Mouse (Mus musculus): ENCODE data around the gene Map4k5.

Map4k5 gene

DNA sequence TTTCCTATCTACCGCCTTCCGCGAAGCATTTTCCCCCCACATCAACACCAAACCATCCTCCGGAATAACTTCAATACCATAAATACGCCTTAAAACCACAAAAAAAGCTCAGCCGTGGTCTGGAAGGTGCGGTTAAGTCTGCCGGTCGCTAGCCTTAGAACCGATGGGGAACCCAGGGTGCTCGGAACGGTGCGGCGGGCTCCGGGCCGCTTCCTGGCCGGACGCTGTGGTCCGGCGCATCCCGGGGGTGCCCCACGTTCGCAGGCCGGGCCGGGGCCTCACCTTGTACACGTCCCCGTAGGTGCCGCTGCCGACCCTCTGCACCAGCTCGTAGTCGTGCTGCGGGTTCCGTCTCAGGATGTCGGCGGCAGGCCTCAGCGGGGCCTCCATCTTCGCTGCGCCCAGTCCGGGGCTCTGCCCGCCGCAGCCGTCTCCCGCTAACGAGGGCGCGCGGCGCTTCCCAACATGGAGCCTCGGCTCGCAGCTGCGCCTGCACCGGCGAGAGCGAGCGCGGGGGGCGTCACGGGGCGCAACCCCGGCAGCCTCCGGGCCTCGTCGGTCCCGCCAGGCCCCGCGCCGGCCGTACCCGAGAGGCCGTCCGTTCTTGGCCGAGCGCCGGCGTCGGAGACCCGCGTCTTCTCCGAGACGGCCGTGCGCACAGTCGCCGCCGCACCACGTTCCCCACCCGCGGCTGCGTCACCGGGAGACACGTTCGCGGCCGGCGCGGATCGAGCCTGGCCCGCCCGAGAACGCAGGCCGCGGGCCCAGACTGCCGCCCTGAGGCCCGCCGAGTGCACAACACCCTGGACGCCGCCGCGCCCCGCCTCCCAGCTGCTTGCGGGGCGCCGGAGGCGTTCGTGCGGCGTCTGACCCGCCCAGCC lies at the start of gene Map4k5, which contains the start of gene Atl1:
TSS of gene Map4k5 (minus strand) at position 830 of the 881 bp plus-strand sequence.
TSS of gene Atl1 (plus strand) at position 244 of the 881 bp plus-strand sequence.
- DNase-seq, result peak; percentile 93

DNA sequence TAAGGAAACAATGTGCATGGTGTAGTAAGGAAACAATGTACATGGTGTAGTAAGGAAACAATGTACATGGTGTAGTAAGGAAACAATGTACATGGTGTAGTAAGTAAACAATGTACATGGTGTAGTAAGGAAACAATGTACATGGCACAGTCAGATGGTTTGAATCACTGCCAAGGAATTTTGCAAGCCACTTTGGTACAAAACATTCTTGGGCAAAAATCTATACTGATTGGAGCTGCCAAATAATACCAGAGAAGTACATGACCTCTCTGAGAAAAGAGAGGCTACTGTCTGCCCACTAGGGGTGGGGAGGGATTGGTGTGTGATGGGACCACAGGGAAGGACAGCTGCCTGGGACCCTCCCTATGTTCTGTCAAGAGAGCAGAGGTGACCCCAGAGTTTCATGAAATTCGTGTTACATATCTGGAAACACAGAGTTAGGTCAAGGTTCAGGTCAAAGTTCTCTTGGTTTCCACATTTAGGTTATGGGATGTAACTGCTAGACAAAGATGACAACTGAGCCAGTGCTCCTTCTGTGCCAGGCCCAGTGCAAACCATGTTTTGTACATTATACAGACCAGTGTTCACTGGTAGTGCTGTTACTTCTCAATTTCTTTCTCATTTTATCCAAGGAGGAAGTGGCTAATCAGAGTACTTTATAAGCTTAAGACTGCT lies 48.8 kb upstream of the Map4k5 start:
- no peak for DNase-seq

DNA sequence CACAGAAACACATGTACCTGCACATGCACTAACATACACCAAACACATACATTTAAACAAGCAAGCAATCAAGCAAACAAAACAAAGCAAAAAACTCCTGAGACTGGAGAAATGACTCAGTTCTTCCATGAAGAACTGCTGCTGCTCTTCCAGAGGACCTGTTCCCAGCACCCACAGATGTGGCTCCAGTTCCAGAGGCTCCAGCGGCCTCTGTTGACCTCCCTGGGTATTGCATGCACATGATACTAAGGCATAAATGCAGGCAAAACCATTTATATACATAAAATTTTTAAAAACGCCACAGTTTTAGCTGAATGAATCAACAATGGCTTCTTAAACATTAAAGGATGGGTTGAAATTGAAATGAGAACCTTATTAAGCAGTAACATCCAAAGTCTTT lies 46.3 kb upstream of the Map4k5 start:
- DNase-seq, result peak; percentile 24

- DNase-seq, result no peak
Observed at GRCm38 (mm10) chr12:69937731-69938130, 44.7 kb upstream of the Map4k5 start.

DNA sequence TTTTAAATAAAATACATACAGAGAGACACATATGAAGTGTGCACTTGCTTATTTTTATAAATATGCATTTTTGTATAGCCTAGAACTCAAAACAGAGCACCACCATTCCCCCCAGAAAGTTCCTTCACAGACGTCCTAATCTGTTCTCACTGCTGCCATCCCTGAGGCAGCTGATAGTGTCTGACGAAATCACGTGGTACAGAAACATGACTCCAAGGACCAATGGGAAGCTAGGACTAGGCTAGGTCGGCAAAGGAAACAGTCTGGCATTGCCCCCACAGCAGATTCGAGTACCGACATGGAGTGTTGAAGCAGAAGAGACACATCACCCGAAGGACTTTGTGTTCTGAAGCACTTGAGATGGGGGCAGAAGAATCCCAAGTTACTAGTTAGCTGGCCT lies 33.7 kb upstream of the Map4k5 start:
- no peak for DNase-seq

- DNase-seq, result peak; percentile 25
Observed at GRCm38 (mm10) chr12:69924012-69924411, 31.0 kb upstream of the Map4k5 start.

- DNase-seq, result no peak
Observed at GRCm38 (mm10) chr12:69923603-69924002, 30.6 kb upstream of the Map4k5 start.

DNA sequence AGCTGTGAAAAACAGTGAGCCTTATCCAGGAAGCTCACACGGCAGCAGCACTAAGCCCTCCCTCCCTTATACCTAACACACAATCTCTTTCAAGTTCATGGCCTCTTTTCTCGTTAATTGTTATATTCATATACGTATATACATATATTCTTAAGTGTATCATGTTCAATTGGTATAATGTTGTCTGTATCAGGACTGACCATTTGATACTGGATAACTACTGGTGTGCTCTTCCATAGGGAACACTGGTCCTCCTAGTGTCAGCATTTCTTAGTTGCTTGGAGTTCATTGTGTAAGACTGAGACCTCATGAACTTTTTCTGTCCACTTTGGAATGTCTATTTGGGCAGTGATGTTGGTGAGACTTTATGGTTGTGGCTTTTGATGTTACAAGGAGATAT lies 30.1 kb upstream of the Map4k5 start:
- no peak for DNase-seq

DNA sequence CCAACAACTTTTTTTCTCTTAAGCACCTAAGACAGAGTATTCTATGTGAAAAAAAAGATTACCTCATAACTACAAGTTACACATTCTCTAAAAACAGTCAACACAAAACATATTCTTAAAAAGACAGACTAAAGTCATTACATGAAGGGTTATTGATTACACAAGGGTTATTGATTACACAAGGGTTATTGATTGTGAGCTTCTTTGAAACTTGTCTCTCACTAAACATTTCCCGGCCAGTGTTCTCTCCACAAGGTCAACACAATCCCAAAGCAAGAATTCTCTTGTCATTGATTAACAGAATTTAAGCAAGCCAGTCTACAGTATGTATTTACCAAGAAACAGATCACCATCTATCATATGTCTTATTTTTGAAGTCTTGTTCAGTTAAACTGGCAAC lies 29.1 kb upstream of the Map4k5 start:
- DNase-seq, result no peak

DNA sequence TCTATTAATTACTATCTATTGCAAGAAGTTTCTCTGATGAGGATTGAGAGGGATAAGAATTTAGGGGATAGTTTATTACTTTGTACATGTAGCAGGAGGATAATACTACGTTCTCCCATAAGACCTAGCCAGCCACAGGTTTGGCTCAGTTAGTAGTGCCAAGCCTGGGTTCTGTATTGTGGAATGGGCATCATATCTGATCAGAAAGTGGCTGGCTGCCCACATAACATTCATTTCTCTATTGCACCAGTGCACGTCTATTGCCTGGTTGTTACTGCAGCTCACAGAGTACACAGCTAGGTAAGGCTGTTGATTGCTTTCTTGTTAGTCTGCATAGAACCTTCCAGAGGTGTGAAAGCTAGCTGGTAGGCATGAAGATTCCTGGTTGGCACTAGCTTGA lies 24.9 kb upstream of the Map4k5 start:
- DNase-seq, result no peak

DNA sequence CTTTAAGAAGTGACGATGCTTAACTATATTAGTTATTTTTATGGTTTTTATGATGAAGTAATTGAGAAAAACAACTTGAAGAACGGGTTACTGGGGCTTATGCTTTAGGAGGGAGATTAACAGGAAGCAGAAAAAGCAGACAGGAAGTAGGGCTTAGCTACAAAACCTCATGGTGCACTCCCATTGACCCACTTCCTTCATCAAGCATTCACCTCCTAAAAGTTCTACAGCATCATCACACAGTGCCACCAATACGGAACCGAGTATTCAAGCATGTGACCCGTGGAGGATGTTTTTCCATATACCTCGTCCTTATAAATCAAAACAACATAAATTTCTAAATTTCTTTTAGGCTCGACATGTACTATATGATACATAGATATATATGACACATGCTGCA lies 19.7 kb upstream of the Map4k5 start:
- no peak for DNase-seq

GRCm38 (mm10) chr12:69911906-69912305 lies 18.9 kb upstream of the Map4k5 start:
- no peak for DNase-seq

DNA sequence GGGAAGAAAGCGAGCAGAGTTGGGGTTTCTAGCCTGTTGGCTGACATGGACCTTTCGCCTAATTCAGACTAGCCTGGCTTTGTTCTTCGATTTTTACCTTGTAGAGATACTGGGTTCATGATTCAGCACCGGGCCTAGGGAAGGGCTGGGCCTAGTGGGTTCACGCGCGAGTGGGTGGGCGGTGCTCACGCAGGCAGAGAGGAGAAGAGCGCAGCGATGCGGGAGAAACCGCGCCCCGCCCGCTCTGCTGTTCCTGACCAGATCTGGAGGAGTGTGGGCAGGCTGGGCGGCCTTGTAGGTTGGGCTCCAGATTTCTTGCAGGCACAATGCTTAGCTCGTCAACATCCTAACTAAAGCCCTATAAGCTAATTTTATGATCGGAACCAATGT lies 15.5 kb upstream of the Map4k5 start:
- peak; percentile 88 for DNase-seq

DNA sequence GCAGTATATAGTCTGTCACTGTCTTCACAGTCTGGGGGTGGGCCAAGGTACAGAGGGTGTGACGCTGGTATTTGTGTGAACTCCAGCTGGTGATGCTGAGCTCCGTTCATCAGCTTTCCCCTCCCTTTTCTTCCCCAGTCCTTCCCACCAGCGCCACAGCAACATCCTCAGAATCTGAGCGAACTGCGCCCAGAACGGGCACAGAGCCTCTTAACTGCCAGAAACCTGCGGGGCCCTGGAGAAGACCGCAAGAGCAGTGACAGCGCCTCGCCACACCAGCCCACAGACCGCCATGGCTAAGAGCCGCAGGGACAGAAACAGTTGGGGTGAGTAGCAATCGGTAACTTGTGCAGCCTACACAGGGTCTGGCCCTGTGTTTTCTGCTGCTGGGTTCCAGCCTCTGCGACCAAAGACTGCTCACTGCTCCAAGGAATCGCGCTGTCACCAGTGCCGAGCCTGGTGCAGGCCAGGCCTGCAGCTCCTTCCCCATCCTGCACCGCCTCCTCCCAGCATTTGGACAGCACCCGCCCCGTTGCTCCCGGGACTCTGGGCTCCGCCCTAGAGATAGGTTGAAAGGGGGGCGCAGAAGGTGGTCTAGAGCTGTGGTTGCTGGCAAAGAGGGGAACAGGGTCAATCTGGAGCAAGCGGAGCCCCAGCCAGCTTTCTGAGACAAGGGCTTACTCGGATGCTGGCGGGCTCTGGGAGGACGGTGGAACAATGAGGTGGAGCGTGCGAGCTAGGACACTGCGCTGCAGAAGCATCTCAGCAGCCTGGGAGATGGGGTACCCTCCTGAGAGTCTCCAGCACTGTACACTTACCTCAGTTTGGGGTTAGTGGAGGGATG lies 14.9 kb upstream of the Map4k5 start:
- peak; percentile 72 for DNase-seq

DNA sequence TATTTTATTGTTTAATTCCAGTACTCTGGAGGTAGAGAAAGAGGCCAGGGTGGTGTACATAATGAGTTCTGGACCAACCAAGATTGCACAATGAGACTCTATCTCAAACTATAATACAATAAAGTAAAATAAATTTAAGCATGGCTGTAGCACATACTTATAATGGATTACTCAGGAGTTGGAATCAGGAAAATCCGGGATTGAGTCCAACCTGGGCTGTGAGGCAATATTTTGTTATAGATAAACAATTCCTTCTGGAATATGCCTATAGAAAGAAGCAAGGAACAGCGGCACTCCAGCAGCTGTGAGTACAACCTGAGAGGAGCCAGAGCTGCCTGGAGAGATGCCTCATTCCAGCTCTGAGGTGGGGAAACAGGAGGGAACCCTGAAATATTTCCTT lies 12.0 kb upstream of the Map4k5 start:
- DNase-seq, result no peak

- no peak for DNase-seq
Observed at GRCm38 (mm10) chr12:69898119-69898518, 5.1 kb upstream of the Map4k5 start.

- DNase-seq, result no peak
Observed at GRCm38 (mm10) chr12:69895046-69895445, 2.0 kb upstream of the Map4k5 start.

- DNase-seq, result no peak
Observed at GRCm38 (mm10) chr12:69893927-69894326, 927 bp upstream of the Map4k5 start.

GRCm38 (mm10) chr12:69891721-69892120 lies 1.3 kb downstream of the Map4k5 start:
- no peak for DNase-seq

- no peak for DNase-seq
Observed at GRCm38 (mm10) chr12:69890476-69890875, 2.5 kb downstream of the Map4k5 start.

DNA sequence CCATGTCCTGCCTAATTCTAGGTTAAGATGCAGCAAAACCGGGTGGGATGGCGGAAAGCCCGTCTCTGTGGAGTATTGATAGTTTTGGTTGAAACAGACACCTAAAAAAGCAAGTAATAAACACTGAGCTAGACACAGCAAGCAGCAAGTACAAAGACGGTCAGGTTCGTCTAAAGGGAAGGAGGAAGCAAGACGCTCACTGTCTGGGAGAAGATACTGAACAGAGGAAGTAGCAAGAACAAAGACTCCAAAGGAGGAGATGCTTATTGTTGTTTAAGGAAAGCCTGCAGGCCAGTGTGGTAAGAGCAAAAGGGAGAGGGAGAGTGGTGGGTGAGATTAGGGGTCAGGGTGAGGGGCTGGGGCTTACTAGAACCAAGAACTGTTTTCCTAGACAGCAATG lies 2.9 kb downstream of the Map4k5 start:
- DNase-seq, result no peak

GRCm38 (mm10) chr12:69888345-69888744 lies 4.7 kb downstream of the Map4k5 start:
- DNase-seq, result no peak

- DNase-seq, result no peak
Observed at GRCm38 (mm10) chr12:69887776-69888175, 5.2 kb downstream of the Map4k5 start.

Data from right cerebral cortex, postnatal 14 days (tissue).